Comparison of ENCODE assay signal across 13 mouse cellular contexts in the genomic region with DNA sequence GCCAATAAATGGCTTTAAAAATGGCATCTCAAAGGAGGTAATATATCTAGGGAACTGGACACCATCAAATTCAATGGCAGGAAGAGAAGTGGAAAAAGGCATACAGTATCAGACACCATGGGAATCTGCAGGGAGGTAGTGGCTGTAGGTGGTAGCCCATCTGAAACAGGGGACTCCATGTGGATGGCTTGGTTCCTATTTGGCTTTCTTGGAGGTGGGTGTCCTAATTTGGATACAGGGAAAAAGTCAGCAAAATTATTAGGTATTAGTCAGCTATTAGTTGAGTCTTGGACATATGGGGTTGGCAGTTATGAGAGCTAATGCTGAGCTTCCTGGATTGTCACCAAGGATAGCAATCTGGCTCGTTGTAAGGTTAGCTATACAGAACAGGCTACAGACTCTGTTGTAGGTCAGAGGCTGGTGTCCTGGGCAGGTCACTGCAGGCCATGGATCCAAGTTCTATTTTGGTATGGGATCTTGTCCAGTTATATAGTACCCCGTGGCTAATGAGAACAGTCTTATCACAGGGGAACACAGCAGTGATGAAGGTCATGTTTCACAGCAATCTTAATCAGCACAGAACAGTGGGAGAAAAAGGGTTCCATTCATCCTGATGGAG.
DNase-seq lines count a peak whose midpoint lies in the region; ATAC-seq and TF ChIP-seq lines count a peak whose summit lies in the region.
"Had no signal": no experiment of that assay in that cellular context is flagged by ENCODE, and none has a peak within 500 bp of the region (broad histone marks: within the 10 kb centered on the region; RNA-seq: fewer than 3 reads in every experiment).

No protein-coding gene starts in this region.

- H3K9ac ChIP-seq in heart, embryonic 12.5 days: no peak overlapping the region
- H3K9ac ChIP-seq in heart, postnatal 0 days (replicated peaks; ENCODE audit: low read depth, low read length): no peak overlapping the region
- H3K9ac ChIP-seq in forebrain, postnatal 0 days: no peak overlapping the region
- H3K9ac ChIP-seq: liver, embryonic 13.5 days had no signal

- TF ChIP-seq EP300 in heart, postnatal 0 days (IDR thresholded peaks at IDR 0.05; ENCODE audit: low read depth): peak; percentile 71

- peak; percentile 63 for DNase-seq in heart, adult 8-10 months (ENCODE audit: low spot score)
- peak; percentile 75 to 88 for DNase-seq in cerebellum, adult 18-20 months
- DNase-seq in cerebellum, postnatal 10 days: peak; percentile 49 to 58
- peak; percentile 54 for DNase-seq in heart, postnatal 0 days (ENCODE audit: low spot score)
- DNase-seq in forebrain, postnatal 0 days: no peak
- no peak for DNase-seq in ovary, postnatal 10 days (ENCODE audit: low spot score)
- DNase-seq: adrenal gland, adult 8-10 months; kidney, adult 8-10 months; kidney, postnatal 36 days; liver, embryonic 13.5 days; retina, postnatal 1 day had no signal

- H3K36me3 ChIP-seq in heart, embryonic 12.5 days: no peaks in the 10 kb centered on the region
- no peaks in the 10 kb centered on the region for H3K36me3 ChIP-seq in heart, postnatal 0 days (replicated peaks; ENCODE audit: control insufficient read depth, insufficient read depth, low read length)
- H3K36me3 ChIP-seq in forebrain, postnatal 0 days (ENCODE audit: insufficient read depth): no peaks in the 10 kb centered on the region
- H3K36me3 ChIP-seq: G1E; liver, embryonic 13.5 days had no signal

- H3K27me3 ChIP-seq in heart, embryonic 12.5 days (replicated peaks): no peaks in the 10 kb centered on the region
- no peaks in the 10 kb centered on the region for H3K27me3 ChIP-seq in heart, postnatal 0 days (ENCODE audit: control insufficient read depth, insufficient read depth, low read length)
- no peaks in the 10 kb centered on the region for H3K27me3 ChIP-seq in forebrain, postnatal 0 days (ENCODE audit: insufficient read depth, low read length)
- H3K27me3 ChIP-seq: liver, embryonic 13.5 days had no signal

- TF ChIP-seq CTCF in heart, postnatal 0 days (IDR thresholded peaks at IDR 0.05; ENCODE audit: low read depth): no peak
- no peak for TF ChIP-seq CTCF in forebrain, postnatal 0 days (IDR thresholded peaks at IDR 0.05; ENCODE audit: low read depth)

- no peak overlapping the region for H3K4me3 ChIP-seq in heart, embryonic 12.5 days
- no peak overlapping the region for H3K4me3 ChIP-seq in heart, postnatal 0 days (ENCODE audit: low read depth, low read length)
- no peak overlapping the region for H3K4me3 ChIP-seq in forebrain, postnatal 0 days (ENCODE audit: low read depth, low read length)
- H3K4me3 ChIP-seq: liver, embryonic 13.5 days had no signal

- no peak for ATAC-seq in heart, embryonic 12.5 days (ENCODE audit: insufficient number of reproducible peaks, low FRiP score)
- ATAC-seq in heart, postnatal 0 days (ENCODE audit: insufficient read depth, low read depth): peak; percentile 92
- ATAC-seq in forebrain, postnatal 0 days: no peak

- 0 out of 2 replicates have a peak, but pooled peaks cover 2% of the 10 kb centered on the region for H3K4me1 ChIP-seq in heart, embryonic 12.5 days (replicated peaks)
- H3K4me1 ChIP-seq in heart, postnatal 0 days (ENCODE audit: control insufficient read depth, insufficient read depth): peaks cover 14% of the 10 kb centered on the region; the same call in 1 of the 2 replicates
- no peaks in the 10 kb centered on the region for H3K4me1 ChIP-seq in forebrain, postnatal 0 days (ENCODE audit: insufficient read depth)
- H3K4me1 ChIP-seq: liver, embryonic 13.5 days had no signal

- peaks cover 5% of the 10 kb centered on the region; the same call in 1 of the 2 replicates for H3K9me3 ChIP-seq in heart, embryonic 12.5 days (replicated peaks)
- H3K9me3 ChIP-seq in heart, postnatal 0 days (replicated peaks; ENCODE audit: control insufficient read depth, low read length): no peaks in the 10 kb centered on the region; the same call in 1 of the 2 replicates
- no peaks in the 10 kb centered on the region for H3K9me3 ChIP-seq in forebrain, postnatal 0 days (ENCODE audit: low read length)
- H3K9me3 ChIP-seq: G1E; liver, embryonic 13.5 days had no signal

- WGBS in heart, embryonic 12.5 days: 45% methylated on average over 2 of the region's 2 CpGs
- WGBS in heart, postnatal 0 days: 9% methylated on average over 2 of the region's 2 CpGs
- WGBS in forebrain, postnatal 0 days: 62% methylated on average over 2 of the region's 2 CpGs

- H3K27ac ChIP-seq in heart, embryonic 12.5 days (ENCODE audit: poor library complexity, severe bottlenecking): no peak overlapping the region
- peak overlapping the region; percentile 67 for H3K27ac ChIP-seq in heart, postnatal 0 days (ENCODE audit: low read depth)
- no peak overlapping the region for H3K27ac ChIP-seq in forebrain, postnatal 0 days (ENCODE audit: low read depth, low read length)
- H3K27ac ChIP-seq: liver, embryonic 13.5 days had no signal

- H3K4me2 ChIP-seq in heart, embryonic 12.5 days: no peak overlapping the region
- no peak overlapping the region for H3K4me2 ChIP-seq in heart, postnatal 0 days (ENCODE audit: low read depth, low read length)
- H3K4me2 ChIP-seq in forebrain, postnatal 0 days (ENCODE audit: low read depth): no peak overlapping the region
- H3K4me2 ChIP-seq: liver, embryonic 13.5 days had no signal

Comparison
In these comparisons a context has a peak if more than half of its experiments do, and no peak if none do; other contexts are left out.
1. DNase-seq: peak in heart, adult 8-10 months (single experiment), cerebellum, adult 18-20 months (2 of 2), cerebellum, postnatal 10 days (2 of 2) and heart, postnatal 0 days (single experiment); none in forebrain, postnatal 0 days (single experiment) and ovary, postnatal 10 days (single experiment).